Mouse (Mus musculus): ENCODE measurements around the gene Fbxw11. TPM values are rescaled to one million over a fixed set of nuclear protein-coding genes. Genes with fewer than 3 reads are reported as not detected.

The Fbxw11 gene
- polyA plus RNA-seq, 1 experiment from 2014 or later = 68.7 TPM

- H3K4me2 ChIP-seq = no peak overlapping the region
- H3K4me3 ChIP-seq = no peak overlapping the region
- WGBS = 63% methylated on average over 11 of the region's 11 CpGs
- H3K27me3 ChIP-seq = no peaks in the 10 kb centered on the region
- no peaks in the 10 kb centered on the region for H3K4me1 ChIP-seq
- H3K36me3 ChIP-seq = no peaks in the 10 kb centered on the region
- no peak overlapping the region for H3K9ac ChIP-seq
- ATAC-seq (ENCODE audit: insufficient number of reproducible peaks, insufficient read depth, low FRiP score, low TSS enrichment, low read depth) = no peak
- H3K27ac ChIP-seq = no peak overlapping the region
- H3K9me3 ChIP-seq = 0 out of 2 replicates have a peak, but pooled peaks cover 5% of the 10 kb centered on the region
Observed at GRCm38 (mm10) chr11:32780747-32781536, 138.4 kb downstream of the Fbxw11 start.

- 48% methylated on average over 2 of the region's 2 CpGs for WGBS
- no peak for ATAC-seq (ENCODE audit: insufficient number of reproducible peaks, insufficient read depth, low FRiP score, low TSS enrichment, low read depth)
Observed at GRCm38 (mm10) chr11:32781633-32782404, 139.3 kb downstream of the Fbxw11 start.

DNA sequence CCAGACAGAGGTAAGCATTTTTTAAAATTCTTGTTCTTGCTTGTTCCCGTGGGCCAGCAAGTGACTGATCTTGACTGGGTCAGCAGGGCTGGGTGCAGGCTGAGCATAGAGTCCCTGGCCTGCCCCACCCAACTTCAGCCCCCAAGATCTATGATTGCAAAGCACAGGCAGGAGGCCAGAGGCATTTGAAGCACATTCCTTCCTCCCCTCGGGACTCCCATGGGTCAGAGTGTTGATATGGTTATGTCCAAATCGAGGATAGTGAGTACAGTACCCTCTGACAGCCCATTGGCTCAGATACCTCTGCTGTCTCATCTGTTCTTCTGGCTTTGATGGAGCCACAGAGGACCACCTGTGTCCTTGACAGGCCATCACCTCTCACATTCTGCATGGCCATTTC is 140.2 kb downstream of the Fbxw11 start:
- WGBS = 74% methylated on average over 3 of the region's 3 CpGs

More at GRCm38 (mm10) chr11:32781633-32782404, 139.3 kb downstream of the Fbxw11 start:
- Histone ChIP-seq H3K36me3 (no peaks in the 10 kb centered on the region), H3K27ac (no peak overlapping the region), H3K4me1 (no peaks in the 10 kb centered on the region), H3K9me3 (no peaks in the 10 kb centered on the region), H3K4me3 (no peak overlapping the region), H3K4me2 (no peak overlapping the region), H3K9ac (no peak overlapping the region), H3K27me3 (no peaks in the 10 kb centered on the region)

DNA sequence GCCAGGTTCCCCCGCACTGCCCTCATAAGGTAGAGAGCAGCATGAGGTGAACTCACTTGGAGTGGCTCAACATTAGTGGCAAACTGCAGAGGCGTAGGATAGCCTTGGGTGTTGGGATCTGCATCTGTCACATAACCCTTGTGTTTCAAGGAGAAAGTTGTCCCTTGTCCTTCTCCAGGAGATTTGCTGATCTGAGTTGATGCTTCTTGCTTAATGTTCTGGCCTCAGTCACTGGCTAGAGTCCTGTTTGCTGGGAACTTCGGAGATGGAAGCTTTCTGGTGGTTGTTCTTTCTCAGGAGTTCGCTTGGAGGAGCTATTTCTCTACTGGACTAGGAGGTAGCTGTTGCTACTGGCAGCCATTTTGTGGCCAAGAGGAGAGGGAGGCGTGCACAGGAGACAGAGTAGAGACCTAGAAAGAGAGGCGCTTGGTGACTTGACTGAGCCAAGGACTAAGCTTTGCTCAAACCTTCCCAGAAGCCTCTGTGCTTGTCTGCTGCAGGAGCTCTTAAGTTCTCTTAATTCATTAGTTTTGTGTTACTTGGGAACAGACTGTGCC is 143.1 kb downstream of the Fbxw11 start:
- H3K27me3 ChIP-seq = no peaks in the 10 kb centered on the region
- WGBS = 81% methylated on average over 6 of the region's 6 CpGs
- no peak overlapping the region for H3K4me3 ChIP-seq
- H3K4me1 ChIP-seq = no peaks in the 10 kb centered on the region
- H3K36me3 ChIP-seq = no peaks in the 10 kb centered on the region
- no peak overlapping the region for H3K4me2 ChIP-seq
- H3K9ac ChIP-seq = no peak overlapping the region
- no peaks in the 10 kb centered on the region for H3K9me3 ChIP-seq
- H3K27ac ChIP-seq = no peak overlapping the region
- ATAC-seq (ENCODE audit: insufficient number of reproducible peaks, insufficient read depth, low FRiP score, low TSS enrichment, low read depth) = no peak

More for the DNA sequence above, 140.2 kb downstream of the Fbxw11 start:
- Histone ChIP-seq H3K9ac (no peak overlapping the region), H3K4me3 (no peak overlapping the region), H3K4me2 (no peak overlapping the region), H3K4me1 (no peaks in the 10 kb centered on the region), H3K36me3 (no peaks in the 10 kb centered on the region), H3K27me3 (no peaks in the 10 kb centered on the region), H3K9me3 (no peaks in the 10 kb centered on the region), H3K27ac (no peak overlapping the region)
- no peak for ATAC-seq (ENCODE audit: insufficient number of reproducible peaks, insufficient read depth, low FRiP score, low TSS enrichment, low read depth)

DNA sequence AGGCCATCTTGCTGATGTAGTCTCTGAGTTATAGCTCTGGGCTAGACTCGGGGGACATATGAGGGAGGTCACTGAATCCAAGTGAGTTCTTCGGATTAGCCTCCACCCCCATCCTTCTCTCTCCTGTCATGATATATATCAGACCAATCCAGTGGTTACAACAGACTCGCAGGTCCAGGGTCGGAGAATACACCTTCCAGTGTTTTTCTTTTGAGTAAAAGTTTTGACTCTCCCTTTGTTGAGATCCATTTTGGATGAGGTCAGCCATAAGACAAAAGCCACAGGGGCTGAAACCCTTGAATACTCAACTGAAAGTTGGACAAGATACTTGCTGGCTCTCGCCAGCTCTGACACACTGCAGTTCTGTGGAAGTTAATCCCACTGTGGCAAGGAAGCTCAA is 143.7 kb downstream of the Fbxw11 start:
- no peak overlapping the region for H3K9ac ChIP-seq
- no peaks in the 10 kb centered on the region for H3K36me3 ChIP-seq
- H3K27ac ChIP-seq = no peak overlapping the region
- no peak overlapping the region for H3K4me2 ChIP-seq
- no peak overlapping the region for H3K4me3 ChIP-seq
- no peaks in the 10 kb centered on the region for H3K4me1 ChIP-seq
- ATAC-seq (ENCODE audit: insufficient number of reproducible peaks, insufficient read depth, low FRiP score, low TSS enrichment, low read depth) = no peak
- H3K27me3 ChIP-seq = no peaks in the 10 kb centered on the region
- H3K9me3 ChIP-seq = no peaks in the 10 kb centered on the region
- WGBS = 83% methylated on average over 5 of the region's 5 CpGs

DNA sequence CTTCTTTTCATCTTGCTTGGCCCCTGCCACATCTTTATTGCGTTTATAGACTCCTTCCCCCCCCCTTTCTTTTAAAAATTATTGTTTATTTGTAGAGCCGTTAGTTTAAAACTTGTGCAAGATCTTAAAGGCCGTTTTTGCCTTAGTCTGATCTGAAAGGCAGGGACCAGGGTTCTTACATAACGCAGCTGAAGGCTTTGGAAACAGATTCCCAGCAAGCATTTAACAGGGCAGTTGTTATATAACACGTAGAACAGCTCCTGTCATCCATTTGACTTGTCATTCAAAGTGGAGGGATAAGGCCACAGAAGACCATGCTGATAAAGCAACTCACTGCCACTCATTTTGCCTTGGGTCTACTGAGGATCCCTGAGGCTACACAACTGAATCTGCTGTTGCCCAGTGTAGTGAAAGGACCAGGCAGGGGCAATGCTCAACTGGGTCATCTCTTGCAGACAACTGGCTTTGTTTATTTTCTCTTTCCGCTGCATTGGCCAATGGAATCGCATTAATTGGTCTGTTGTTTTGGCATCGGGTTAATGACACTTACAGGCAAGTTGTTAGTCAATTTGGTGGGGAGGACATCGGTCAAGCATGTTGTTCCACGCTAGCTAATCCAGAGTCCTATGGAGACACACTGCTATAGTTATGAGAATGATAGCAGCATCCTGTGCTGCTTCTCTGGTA is 152.4 kb downstream of the Fbxw11 start:
- WGBS = 71% methylated on average over 10 of the region's 10 CpGs
- no peak for ATAC-seq (ENCODE audit: insufficient number of reproducible peaks, insufficient read depth, low FRiP score, low TSS enrichment, low read depth)
- Histone ChIP-seq H3K4me3 (no peak overlapping the region), H3K9ac (no peak overlapping the region), H3K4me1 (peaks cover 21% of the 10 kb centered on the region), H3K4me2 (no peak overlapping the region), H3K27ac (no peak overlapping the region), H3K27me3 (no peaks in the 10 kb centered on the region), H3K36me3 (no peaks in the 10 kb centered on the region), H3K9me3 (no peaks in the 10 kb centered on the region)

Other genes with a start within 250 kb of the Fbxw11 start
- 81.2 and 89.7 TPM in 2 replicates for gene Ubtd2, start 187.4 kb upstream of the Fbxw11 start, polyA plus RNA-seq (2015; fragmentation: Nextera tagmentation; extraction: Ambion mirVana)
- 0.40 TPM in 1 of 2 replicates, not detected in the other for gene Efcab9, start 110.6 kb upstream of the Fbxw11 start, polyA plus RNA-seq (2015; fragmentation: Nextera tagmentation; extraction: Ambion mirVana)
- 1.6 and 2.4 TPM in 2 replicates for gene Stk10, start 109.4 kb upstream of the Fbxw11 start, polyA plus RNA-seq (2015; fragmentation: Nextera tagmentation; extraction: Ambion mirVana)
- not detected in 2 replicates for gene Smim23, start 181.9 kb downstream of the Fbxw11 start, polyA plus RNA-seq (2015; fragmentation: Nextera tagmentation; extraction: Ambion mirVana)